Mouse (Mus musculus): ENCODE measurements around the gene Gm26897.

- no peak for TF ChIP-seq CTCF (IDR thresholded peaks at IDR 0.05; ENCODE audit: low read depth, low read length)
- TF ChIP-seq POLR2A (IDR thresholded peaks at IDR 0.05; ENCODE audit: insufficient read depth, low read length) = no peak
These were observed at the start of gene Gm26897 for GRCm38 (mm10) chr5:111733851-111734250.
